Mouse (Mus musculus): Measurements from ENCODE around the gene Tsc22d2.

DNA sequence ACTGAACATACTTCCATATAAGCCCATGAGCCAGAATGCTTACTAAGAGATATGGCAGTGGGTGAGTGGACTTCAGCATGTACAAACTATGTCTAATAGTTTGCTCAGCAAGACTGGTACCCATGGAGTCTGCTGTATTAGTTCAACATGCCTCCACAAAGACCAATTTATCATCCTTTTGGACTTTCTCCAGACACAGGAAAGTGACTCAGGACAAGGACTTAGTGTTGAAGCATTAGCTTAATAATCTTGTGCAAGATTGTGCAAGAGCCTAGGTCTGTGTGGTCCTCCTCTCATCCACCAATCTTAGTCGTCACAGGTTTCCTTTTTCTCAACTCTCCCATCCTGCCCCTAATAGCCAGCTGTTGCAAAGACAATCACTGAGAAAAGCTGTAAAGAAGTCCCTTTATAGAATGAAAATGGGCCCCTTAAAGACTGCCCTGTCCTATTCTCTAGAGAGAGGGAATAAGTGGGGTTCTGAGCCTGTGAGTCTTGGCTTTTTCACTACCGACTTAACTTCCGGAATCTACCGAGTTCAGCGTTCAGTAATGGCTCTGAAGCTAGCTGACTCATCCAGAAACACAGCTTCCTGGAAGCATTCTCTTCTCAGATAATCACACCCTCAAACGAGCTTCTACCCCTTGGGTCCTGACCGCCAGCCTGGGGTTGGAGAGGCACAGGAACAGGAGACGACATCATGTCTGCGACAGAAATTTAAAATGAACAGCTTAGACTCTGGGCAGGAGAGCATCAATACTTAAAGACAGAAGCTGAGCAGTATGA lies 55.3 kb downstream of the Tsc22d2 start:
- TF ChIP-seq POLR2A (IDR thresholded peaks at IDR 0.05; ENCODE audit: extremely low read depth, insufficient read depth, low read length) = no peak
- no peak for TF ChIP-seq CTCF (IDR thresholded peaks at IDR 0.05; ENCODE audit: low read depth, low read length)

Data from liver, adult 2 months (tissue).